Mouse (Mus musculus) heart, adult 2 months (tissue): Measurements from ENCODE around the gene Lnx2.

ENCODE experiments used
- CTCF ChIP-seq: fragments of 200-600 bp; IDR thresholded peaks from 2 replicates; pipeline ENCODE4 v1.8.1; 2022; ENCODE audit warnings: antibody characterized with exemption, mild to moderate bottlenecking, moderate library complexity
- EP300 ChIP-seq: fragments of 200-500 bp; IDR thresholded peaks from 2 replicates; pipeline ENCODE4 v1.6.1; 2011; ENCODE audit warnings: low read depth, low read length, control low read depth; ENCODE audit not compliant: insufficient read depth
- POLR2A ChIP-seq: fragments of 200-500 bp; IDR thresholded peaks from 2 replicates; pipeline ENCODE4 v1.6.1; 2011; ENCODE audit warnings: mild to moderate bottlenecking, low read depth, low read length, control low read depth; ENCODE audit not compliant: insufficient read depth

DNA sequence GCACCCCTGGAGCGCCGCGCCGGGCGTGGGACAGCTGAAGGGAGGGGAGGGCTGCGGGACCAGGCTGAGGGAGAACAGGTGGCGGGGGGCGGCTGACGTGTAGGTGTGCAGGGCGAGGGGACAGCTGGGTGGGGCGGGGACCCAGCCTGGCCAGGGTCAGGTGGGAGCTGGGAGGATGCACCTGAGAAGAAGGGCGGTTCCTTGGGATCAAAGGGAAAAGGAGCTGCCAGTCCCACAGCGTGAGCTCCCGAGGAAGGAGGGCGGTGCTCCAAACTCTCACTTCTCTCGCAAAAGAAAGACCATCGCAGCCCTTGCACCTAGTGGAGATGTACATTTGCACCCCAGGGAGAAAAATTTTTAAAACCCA is 396 bp upstream of the Lnx2 start, which contains the start of gene Polr1d:
- TF ChIP-seq CTCF, result no peak
- no peak for TF ChIP-seq POLR2A
- no peak for TF ChIP-seq EP300
